Mouse (Mus musculus) thymus, postnatal 25 days (tissue): Measurements from ENCODE around the gene Crispld2.

Experiments
- DNase-seq: peaks from one replicate; pipeline ENCODE4 v3.0.0; 2022

The Crispld2 gene

GRCm38 (mm10) chr8:120075347-120075746, 83.1 kb downstream of the Crispld2 start:
- no peak for DNase-seq

- peak; percentile 78 for DNase-seq
Measured at GRCm38 (mm10) chr8:120078080-120078479, 85.8 kb downstream of the Crispld2 start.

DNA sequence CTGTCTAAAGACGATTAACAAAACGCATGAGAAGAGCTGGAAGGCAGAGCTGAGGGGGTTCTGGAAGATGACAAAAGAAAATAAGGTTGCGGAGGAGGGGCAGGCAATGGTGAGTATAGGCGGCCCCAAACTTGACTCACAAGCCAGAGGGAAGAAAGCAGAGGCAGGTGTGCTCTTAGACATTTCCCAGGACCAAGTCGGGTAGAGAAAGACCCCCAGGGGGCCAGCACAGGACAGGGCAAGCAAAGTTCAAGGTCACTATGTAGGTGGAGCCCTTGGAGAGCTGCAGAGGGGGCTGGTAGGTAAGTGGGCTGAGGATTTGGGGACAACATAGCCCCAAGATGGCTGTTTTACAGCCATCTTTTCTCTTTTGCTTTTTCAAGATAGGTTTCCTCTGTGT, 87.1 kb downstream of the Crispld2 start:
- DNase-seq: no peak

DNA sequence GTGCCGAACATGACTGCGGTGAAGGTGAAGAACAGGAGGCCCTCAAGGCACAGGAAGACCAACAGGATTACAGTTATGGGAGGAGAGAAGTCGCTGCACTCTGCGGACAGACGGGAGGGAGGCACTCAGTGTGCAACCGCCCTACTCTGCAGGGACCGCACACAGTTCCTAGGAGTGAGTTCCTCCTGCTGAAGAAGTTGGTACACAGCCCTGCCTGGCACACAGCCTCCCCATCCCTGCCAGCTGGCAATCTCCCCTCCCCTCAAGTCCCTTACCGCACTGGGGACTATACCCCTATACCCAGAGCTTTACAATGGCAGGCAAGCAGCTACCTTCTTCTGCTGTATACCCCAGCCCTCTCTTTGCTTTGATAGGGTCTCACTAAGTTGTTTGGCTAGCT, 91.0 kb downstream of the Crispld2 start:
- no peak for DNase-seq

GRCm38 (mm10) chr8:120084783-120085182, 92.5 kb downstream of the Crispld2 start:
- no peak for DNase-seq

DNA sequence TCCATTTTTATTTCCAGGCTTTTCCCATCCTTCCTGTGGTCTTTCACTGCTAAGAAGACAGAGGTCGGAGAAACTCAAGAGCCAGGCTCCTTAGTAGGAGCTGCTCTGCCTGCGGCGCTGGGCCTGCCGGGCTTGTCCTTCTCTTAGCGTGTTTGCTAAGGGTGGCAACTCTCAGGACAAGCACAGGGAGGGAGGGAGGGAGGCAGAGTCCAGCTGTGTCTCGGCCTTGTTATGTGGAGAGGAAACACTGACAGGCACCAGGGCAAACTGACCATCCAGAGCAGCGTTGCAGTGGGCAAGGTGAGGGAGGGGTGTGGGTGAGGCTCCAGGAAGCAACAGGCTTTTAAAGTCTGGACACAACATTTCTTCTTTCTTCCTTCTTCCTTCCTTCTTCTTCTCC, 97.3 kb downstream of the Crispld2 start:
- DNase-seq: no peak

DNA sequence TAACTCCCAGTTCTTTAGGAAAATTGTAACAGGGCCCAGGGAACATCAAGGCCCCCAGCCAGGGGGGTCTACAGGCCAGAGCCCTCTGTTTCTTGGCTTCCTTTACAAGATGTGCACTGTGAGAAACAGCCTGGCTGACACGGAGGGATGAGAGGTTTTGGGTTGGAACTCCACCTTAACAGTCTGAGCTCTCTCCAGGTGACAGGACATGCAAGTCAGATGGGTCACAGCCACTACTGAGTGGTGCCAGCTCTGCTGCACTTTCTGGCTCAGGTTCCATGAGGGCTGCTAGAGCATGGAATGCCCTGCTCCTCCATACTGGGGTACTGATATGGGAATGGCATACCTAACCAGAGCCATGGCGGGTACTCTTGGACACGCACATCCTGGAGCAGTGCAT, 98.8 kb downstream of the Crispld2 start:
- no peak for DNase-seq

- no peak for DNase-seq
Measured at GRCm38 (mm10) chr8:120093103-120093502, 100.9 kb downstream of the Crispld2 start.

DNA sequence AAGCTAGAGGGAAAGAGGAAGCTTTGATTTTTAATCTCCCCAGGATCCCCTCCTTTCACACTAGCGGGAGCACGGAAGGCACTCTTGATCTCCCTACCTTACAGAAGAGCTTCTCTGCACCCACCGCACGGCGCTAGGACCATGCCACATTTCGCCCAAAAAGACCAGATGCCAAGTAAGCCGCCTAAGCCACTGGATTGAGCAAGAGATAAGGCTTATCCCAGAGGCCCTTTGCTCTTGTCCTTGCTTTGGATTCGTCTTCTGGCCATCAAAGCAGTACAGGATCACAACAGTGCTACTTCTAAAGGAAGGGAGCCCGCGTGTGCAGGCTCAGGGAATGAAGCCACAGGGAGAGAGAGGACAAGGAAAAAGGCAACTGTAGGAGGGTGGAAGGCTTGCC, 102.6 kb downstream of the Crispld2 start:
- DNase-seq: no peak

DNA sequence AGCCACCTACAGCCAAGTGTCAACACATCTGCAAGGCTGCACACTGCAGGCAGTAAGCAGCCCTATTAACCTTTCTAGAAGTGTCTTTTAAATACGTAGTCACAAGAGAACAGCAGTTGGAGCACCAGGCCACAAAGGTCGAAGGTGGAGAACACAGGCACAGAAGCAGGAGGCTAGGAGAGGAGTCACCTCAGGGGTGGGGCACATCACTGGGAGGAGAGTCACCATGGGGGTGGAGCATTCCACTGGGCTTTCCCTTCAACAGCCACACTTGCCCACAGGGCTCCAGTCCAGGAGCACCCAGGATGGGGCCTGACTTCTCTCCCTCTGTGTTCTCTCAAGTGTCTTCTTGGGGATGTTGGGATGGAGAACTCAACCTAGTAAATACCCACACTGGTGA, 104.2 kb downstream of the Crispld2 start:
- DNase-seq: no peak

GRCm38 (mm10) chr8:120100388-120101067, 108.3 kb downstream of the Crispld2 start:
- no peak for DNase-seq

DNA sequence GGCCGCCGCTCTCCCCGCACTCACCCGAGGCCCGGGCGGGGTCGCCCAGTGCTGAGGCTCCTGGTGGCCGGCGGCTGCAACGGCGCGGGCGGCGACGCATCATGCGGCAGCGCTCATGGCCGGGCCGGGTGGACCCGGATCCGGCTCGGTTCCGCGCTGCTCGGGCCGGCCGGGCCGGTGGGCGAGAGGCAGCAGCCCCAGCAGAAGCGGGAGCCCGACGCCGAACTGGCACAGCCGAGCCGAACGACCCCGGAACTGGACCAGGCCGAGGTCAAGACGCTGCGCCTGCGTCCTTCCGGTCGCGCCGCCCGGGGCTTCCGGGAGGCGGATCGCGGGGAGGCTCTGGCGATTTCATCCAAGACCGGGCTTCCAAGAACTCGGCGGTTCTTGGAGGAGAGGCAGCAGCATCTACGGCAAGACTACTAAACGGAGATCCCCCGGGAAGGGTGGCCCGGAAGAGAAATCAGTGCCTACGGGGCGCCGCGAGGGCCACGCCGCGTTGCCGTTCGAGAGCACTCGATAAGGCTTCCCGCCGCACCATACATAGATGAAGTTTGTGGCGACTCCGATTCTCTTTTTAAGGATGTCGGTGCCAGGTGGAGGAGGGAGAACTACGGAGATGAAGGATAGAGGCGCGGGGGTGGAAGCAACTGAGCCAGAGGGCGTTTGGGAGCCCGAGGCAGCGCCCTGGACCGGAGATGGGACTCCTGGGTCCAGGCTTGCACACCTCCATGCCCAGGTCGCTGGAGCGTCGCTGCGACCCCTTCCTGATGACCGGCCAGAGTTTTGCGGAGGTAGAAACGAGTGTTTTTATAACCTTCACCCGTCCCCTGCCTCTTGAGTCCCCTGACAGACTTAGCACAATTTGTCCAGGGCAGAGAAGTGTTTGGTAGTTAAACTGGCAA, 109.1 kb downstream of the Crispld2 start, which contains the start of gene Zdhhc7:
Gene Zdhhc7 (minus strand): TSS at position 415 of the 905 bp plus-strand sequence.
- DNase-seq: peak; percentile 82
